Mouse (Mus musculus) erythroid progenitor cell, adult 5-6 weeks (primary cell): Measurements from ENCODE around the gene Bmpr1a. TPM values are rescaled to one million over a fixed set of nuclear protein-coding genes. Genes with fewer than 3 reads are reported as not detected.

ENCODE experiments used
- ATAC-seq: replicated peaks from 2 replicates; pipeline ENCODE4 v1.8.0; 2016; ENCODE audit warnings: moderate number of reproducible peaks, mild to moderate bottlenecking, moderate TSS enrichment, inconsistent platforms; ENCODE audit not compliant: poor library complexity, low FRiP score, severe bottlenecking
- total RNA-seq, 2 experiments: library from RNA; stranded (forward) in 1 of 2; stranded (reverse) in 1 of 2; fragments of 150-400 nt in 1 of 2; fragments of 186-747, 209-891 nt in 1 of 2; gene quantifications; 2 replicates each; pipeline versions ENCODE4 v1.2.3 to v1.2.4; 2015 to 2017; ENCODE audit warnings: low replicate concordance in 2 of 2

Bmpr1a gene
- total RNA-seq, 2 experiments from 2014 or later = 0.84 to 1.2 TPM

GRCm38 (mm10) chr14:34508842-34509439 lies 5.8 kb upstream of the Bmpr1a start:
- no peak for ATAC-seq

- ATAC-seq = no peak
Measured at GRCm38 (mm10) chr14:34508187-34508840, 5.2 kb upstream of the Bmpr1a start.

GRCm38 (mm10) chr14:34505309-34505708 lies 2.2 kb upstream of the Bmpr1a start:
- no peak for ATAC-seq

- ATAC-seq = no peak
Measured at GRCm38 (mm10) chr14:34504377-34504776, 1.2 kb upstream of the Bmpr1a start.

GRCm38 (mm10) chr14:34503759-34504158 lies 618 bp upstream of the Bmpr1a start:
- ATAC-seq = no peak

GRCm38 (mm10) chr14:34502475-34503324 lies 441 bp downstream of the Bmpr1a start:
- ATAC-seq = no peak

GRCm38 (mm10) chr14:34501804-34502474 lies 1.2 kb downstream of the Bmpr1a start:
- no peak for ATAC-seq

- ATAC-seq = no peak
Measured at GRCm38 (mm10) chr14:34501447-34501803, 1.7 kb downstream of the Bmpr1a start.

- ATAC-seq = no peak
Measured at GRCm38 (mm10) chr14:34500309-34500708, 2.8 kb downstream of the Bmpr1a start.

- no peak for ATAC-seq
Measured at GRCm38 (mm10) chr14:34499664-34500063, 3.5 kb downstream of the Bmpr1a start.

- ATAC-seq = no peak
Measured at GRCm38 (mm10) chr14:34497346-34497745, 5.8 kb downstream of the Bmpr1a start.

- ATAC-seq = no peak
Measured at GRCm38 (mm10) chr14:34493682-34494081, 9.5 kb downstream of the Bmpr1a start.

GRCm38 (mm10) chr14:34492688-34493087 lies 10.5 kb downstream of the Bmpr1a start:
- ATAC-seq = no peak

- no peak for ATAC-seq
Measured at GRCm38 (mm10) chr14:34490965-34491364, 12.2 kb downstream of the Bmpr1a start.

GRCm38 (mm10) chr14:34489928-34490327 lies 13.2 kb downstream of the Bmpr1a start:
- no peak for ATAC-seq

GRCm38 (mm10) chr14:34486169-34486568 lies 17.0 kb downstream of the Bmpr1a start:
- no peak for ATAC-seq

GRCm38 (mm10) chr14:34483469-34484341 lies 19.4 kb downstream of the Bmpr1a start:
- ATAC-seq = no peak

- no peak for ATAC-seq
Measured at GRCm38 (mm10) chr14:34471591-34471990, 31.6 kb downstream of the Bmpr1a start.

- ATAC-seq = no peak
Measured at GRCm38 (mm10) chr14:34466291-34466690, 36.9 kb downstream of the Bmpr1a start.
